Mouse (Mus musculus): ENCODE results near the gene Nt5m. TPM values are rescaled to one million over a fixed set of nuclear protein-coding genes. Genes with fewer than 3 reads are reported as not detected.

Nt5m gene
- total and polyA plus RNA-seq, 2 experiments from 2014 or later: 85.4 to 89.1 TPM

GRCm38 (mm10) chr11:59838426-59838825 lies 821 bp upstream of the Nt5m start:
- no peak overlapping the region for H3K27ac ChIP-seq
- 69% methylated on average over 4 of the region's 4 CpGs for WGBS
- no peak for ATAC-seq

GRCm38 (mm10) chr11:59839459-59840126 lies 346 bp downstream of the Nt5m start, which contains the start of gene Cops3:
TSS of gene Cops3 (minus strand) at chr11:59839838.
- peaks cover 15% of the 10 kb centered on the region for H3K4me1 ChIP-seq (ENCODE audit: insufficient read depth, low read length)
- no peaks in the 10 kb centered on the region for H3K9me3 ChIP-seq (ENCODE audit: low read length)
- H3K4me2 ChIP-seq (ENCODE audit: low read depth, low read length): peak within 1 kb of the TSS; percentile 59
- DNase-seq (ENCODE audit: low spot score): peak; percentile 98
- peak within 1 kb of the TSS; percentile 96 for H3K9ac ChIP-seq (replicated peaks; ENCODE audit: low read length)
- H3K27ac ChIP-seq: peak within 1 kb of the TSS; percentile 99
- peak; percentile 97 for ATAC-seq
- WGBS: 1% methylated on average over 43 of the region's 43 CpGs
- no peaks in the 10 kb centered on the region for H3K27me3 ChIP-seq (ENCODE audit: insufficient read depth, low read length)
- H3K36me3 ChIP-seq (ENCODE audit: insufficient read depth, low read length): no peaks in the 10 kb centered on the region; the same call in 1 of the 2 replicates
- H3K4me3 ChIP-seq (ENCODE audit: low read length): peak within 1 kb of the TSS; percentile 99
- TF ChIP-seq CTCF (IDR thresholded peaks at IDR 0.05; ENCODE audit: low read depth): no peak

More at GRCm38 (mm10) chr11:59838426-59838825, 821 bp upstream of the Nt5m start:
- H3K4me3 ChIP-seq (ENCODE audit: low read length): peak overlapping the region; percentile 99
- peak overlapping the region; percentile 96 for H3K9ac ChIP-seq (replicated peaks; ENCODE audit: low read length)
- DNase-seq (ENCODE audit: low spot score): no peak
- H3K27me3 ChIP-seq (ENCODE audit: insufficient read depth, low read length): no peaks in the 10 kb centered on the region
- peaks cover 15% of the 10 kb centered on the region for H3K4me1 ChIP-seq (ENCODE audit: insufficient read depth, low read length)
- TF ChIP-seq CTCF (IDR thresholded peaks at IDR 0.05; ENCODE audit: low read depth): no peak
- no peaks in the 10 kb centered on the region for H3K9me3 ChIP-seq (ENCODE audit: low read length)
- peaks cover 3% of the 10 kb centered on the region for H3K36me3 ChIP-seq (ENCODE audit: insufficient read depth, low read length)
- H3K4me2 ChIP-seq (ENCODE audit: low read depth, low read length): peak overlapping the region; percentile 59

- 97% methylated on average over 11 of the region's 11 CpGs for WGBS
- no peak for ATAC-seq
- no peaks in the 10 kb centered on the region for H3K9me3 ChIP-seq (ENCODE audit: low read length)
These were observed 7.1 kb downstream of the Nt5m start for GRCm38 (mm10) chr11:59846311-59846710.

GRCm38 (mm10) chr11:59847131-59847530 lies 7.9 kb downstream of the Nt5m start:
- Histone ChIP-seq H3K36me3 (ENCODE audit: insufficient read depth, low read length) (no peaks in the 10 kb centered on the region), H3K9me3 (ENCODE audit: low read length) (no peaks in the 10 kb centered on the region), H3K4me1 (ENCODE audit: insufficient read depth, low read length) (peaks cover 8% of the 10 kb centered on the region; the same call in 1 of the 2 replicates), H3K4me2 (ENCODE audit: low read depth, low read length) (peak overlapping the region; percentile 82), H3K4me3 (ENCODE audit: low read length) (peak overlapping the region; percentile 76), H3K27me3 (ENCODE audit: insufficient read depth, low read length) (no peaks in the 10 kb centered on the region), H3K27ac (peak overlapping the region; percentile 8; the same call in 1 of the 2 replicates), H3K9ac (replicated peaks; ENCODE audit: low read length) (no peak overlapping the region)
- peak; percentile 72 for TF ChIP-seq CTCF (IDR thresholded peaks at IDR 0.05; ENCODE audit: low read depth)
- peak; percentile 41; the same call in 1 of the 2 replicates for ATAC-seq
- WGBS: 9% methylated on average over 2 of the region's 2 CpGs
- DNase-seq (ENCODE audit: low spot score): peak; percentile 78

More at GRCm38 (mm10) chr11:59846311-59846710, 7.1 kb downstream of the Nt5m start:
- Histone ChIP-seq H3K27me3 (ENCODE audit: insufficient read depth, low read length) (no peaks in the 10 kb centered on the region), H3K4me1 (ENCODE audit: insufficient read depth, low read length) (peaks cover 8% of the 10 kb centered on the region; the same call in 1 of the 2 replicates), H3K27ac (no peak overlapping the region), H3K4me2 (ENCODE audit: low read depth, low read length) (no peak overlapping the region), H3K4me3 (ENCODE audit: low read length) (no peak overlapping the region), H3K36me3 (ENCODE audit: insufficient read depth, low read length) (no peaks in the 10 kb centered on the region), H3K9ac (replicated peaks; ENCODE audit: low read length) (no peak overlapping the region)
- no peak for DNase-seq (ENCODE audit: low spot score)
- no peak for TF ChIP-seq CTCF (IDR thresholded peaks at IDR 0.05; ENCODE audit: low read depth)

- H3K4me3 ChIP-seq (ENCODE audit: low read length): peak overlapping the region; percentile 76
- no peaks in the 10 kb centered on the region for H3K9me3 ChIP-seq (ENCODE audit: low read length)
- WGBS: under 1% methylated on average over 64 of the region's 69 CpGs
- no peaks in the 10 kb centered on the region for H3K36me3 ChIP-seq (ENCODE audit: insufficient read depth, low read length)
- H3K27ac ChIP-seq: peak overlapping the region; percentile 92
- peak overlapping the region; percentile 87 for H3K9ac ChIP-seq (replicated peaks; ENCODE audit: low read length)
- H3K27me3 ChIP-seq (ENCODE audit: insufficient read depth, low read length): no peaks in the 10 kb centered on the region
- peak; percentile 91 for ATAC-seq
- H3K4me1 ChIP-seq (ENCODE audit: insufficient read depth, low read length): peaks cover 8% of the 10 kb centered on the region
- peak overlapping the region; percentile 82 for H3K4me2 ChIP-seq (ENCODE audit: low read depth, low read length)
- TF ChIP-seq CTCF (IDR thresholded peaks at IDR 0.05; ENCODE audit: low read depth): peak; percentile 27; the same call in 1 of the 2 replicates
- DNase-seq (ENCODE audit: low spot score): peak; percentile 80
These were observed 8.9 kb downstream of the Nt5m start for GRCm38 (mm10) chr11:59847891-59848884.

GRCm38 (mm10) chr11:59852865-59853264 lies 13.6 kb downstream of the Nt5m start:
- Histone ChIP-seq H3K36me3 (ENCODE audit: insufficient read depth, low read length) (no peaks in the 10 kb centered on the region), H3K9ac (replicated peaks; ENCODE audit: low read length) (no peak overlapping the region), H3K4me1 (ENCODE audit: insufficient read depth, low read length) (peaks cover 8% of the 10 kb centered on the region), H3K4me3 (ENCODE audit: low read length) (no peak overlapping the region), H3K27me3 (ENCODE audit: insufficient read depth, low read length) (no peaks in the 10 kb centered on the region), H3K9me3 (ENCODE audit: low read length) (no peaks in the 10 kb centered on the region), H3K27ac (no peak overlapping the region), H3K4me2 (ENCODE audit: low read depth, low read length) (no peak overlapping the region)
- DNase-seq (ENCODE audit: low spot score) (no peak), ATAC-seq (no peak)
- no peak for TF ChIP-seq CTCF (IDR thresholded peaks at IDR 0.05; ENCODE audit: low read depth)
- WGBS: 71% methylated on average over 3 of the region's 3 CpGs
